Mouse (Mus musculus) olfactory bulb, adult 2 months (tissue): ENCODE measurements around the gene Hectd1. TPM values are rescaled to one million over a fixed set of nuclear protein-coding genes. Genes with fewer than 3 reads are reported as not detected.

Experiments used
- H3K27ac ChIP-seq: fragments of 200-500 bp; 2 replicates; pipeline ENCODE4 v1.5.1; 2012; ENCODE audit warnings: low read depth, low read length; ENCODE audit not compliant: insufficient read depth
- H3K4me1 ChIP-seq: fragments of 200-500 bp; 2 replicates; pipeline ENCODE4 v1.6.1; 2012; ENCODE audit warnings: low read length; ENCODE audit not compliant: control insufficient read depth, insufficient read depth
- H3K4me3 ChIP-seq: fragments of 200-500 bp; 2 replicates; pipeline ENCODE4 v1.5.1; 2012; ENCODE audit warnings: mild to moderate bottlenecking, low read depth, low read length, moderate library complexity; ENCODE audit not compliant: insufficient read depth
- CTCF ChIP-seq: fragments of 200-500 bp; IDR thresholded peaks from 2 replicates; pipeline ENCODE4 v1.5.1; 2012; ENCODE audit warnings: low read depth, mild to moderate bottlenecking, low read length, moderate library complexity; ENCODE audit not compliant: insufficient read depth
- POLR2A ChIP-seq: fragments of 200-500 bp; IDR thresholded peaks from 2 replicates; pipeline ENCODE4 v1.6.1; 2012; ENCODE audit warnings: mild to moderate bottlenecking, low read depth, low read length, moderate library complexity; ENCODE audit not compliant: insufficient read depth
- WGBS: fragments of 180-500 bp; shearing (Covaris S2); methylation state at CpG from one replicate; pipeline ENCODE4 v1.1.7; 2018; 5-methylcytosine and 5-hydroxymethylcytosine counted together
- polyA plus RNA-seq: library from polyadenylated mRNA; stranded (reverse); fragments of >200 nt; gene quantifications from 2 replicates; pipeline ENCODE4 v1.2.4, GENCODE M21; 2012; ENCODE audit warnings: low replicate concordance; ENCODE audit not compliant: missing spikeins, insufficient read depth, insufficient read length

The Hectd1 gene
- polyA plus RNA-seq, 1 experiment, result not detected

DNA sequence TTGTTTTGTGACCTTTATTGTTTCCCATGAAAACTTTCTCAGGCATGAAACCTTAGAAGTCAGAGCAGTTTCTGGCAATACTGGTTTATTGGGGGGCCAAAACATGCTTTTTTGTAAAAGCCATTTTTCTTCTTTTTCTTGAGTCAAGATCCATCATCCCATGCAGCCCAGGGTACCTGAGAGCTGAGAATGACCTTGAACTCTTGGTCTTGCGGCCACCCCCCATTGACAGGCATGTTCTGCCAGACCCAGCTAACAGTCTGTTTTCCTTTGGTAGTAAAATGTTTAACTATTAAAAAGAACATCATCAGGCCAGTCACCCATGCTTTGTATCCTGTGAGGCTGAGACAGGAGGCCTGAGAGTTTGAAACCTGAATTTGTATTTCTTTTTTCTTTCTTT, 15.9 kb upstream of the Hectd1 start:
- TF ChIP-seq POLR2A (no peak), CTCF (no peak)
- 41% methylated on average over 1 of the region's 1 CpGs for WGBS
- Histone ChIP-seq H3K4me3 (no peak overlapping the region), H3K27ac (no peak overlapping the region), H3K4me1 (no peaks in the 10 kb centered on the region)

DNA sequence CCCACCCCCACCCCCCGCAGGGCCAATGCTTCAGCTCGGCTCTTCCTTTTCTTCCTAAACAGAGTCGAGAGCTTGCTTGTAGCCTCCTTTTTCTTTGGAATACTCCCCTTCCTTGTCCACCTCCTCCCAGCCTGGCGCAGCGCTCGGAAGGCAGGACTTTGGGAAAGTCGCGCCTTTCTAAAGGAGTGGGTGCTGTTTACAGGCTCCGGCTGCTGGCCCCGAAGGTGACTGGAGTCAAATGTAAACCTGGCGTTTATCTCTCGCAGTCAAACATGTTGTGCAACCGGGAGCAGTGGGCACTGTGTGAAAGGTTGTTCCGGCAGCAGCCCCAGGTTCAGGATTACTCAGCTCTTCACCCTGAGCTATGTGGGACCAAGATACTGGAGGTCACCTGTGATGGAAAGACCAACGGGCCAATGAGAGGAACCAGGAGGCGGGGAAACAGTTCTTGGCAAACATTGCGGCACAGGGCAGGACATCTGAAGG, 15.5 kb upstream of the Hectd1 start:
- WGBS, result under 1% methylated on average over 17 of the region's 17 CpGs
- no peaks in the 10 kb centered on the region for H3K4me1 ChIP-seq

DNA sequence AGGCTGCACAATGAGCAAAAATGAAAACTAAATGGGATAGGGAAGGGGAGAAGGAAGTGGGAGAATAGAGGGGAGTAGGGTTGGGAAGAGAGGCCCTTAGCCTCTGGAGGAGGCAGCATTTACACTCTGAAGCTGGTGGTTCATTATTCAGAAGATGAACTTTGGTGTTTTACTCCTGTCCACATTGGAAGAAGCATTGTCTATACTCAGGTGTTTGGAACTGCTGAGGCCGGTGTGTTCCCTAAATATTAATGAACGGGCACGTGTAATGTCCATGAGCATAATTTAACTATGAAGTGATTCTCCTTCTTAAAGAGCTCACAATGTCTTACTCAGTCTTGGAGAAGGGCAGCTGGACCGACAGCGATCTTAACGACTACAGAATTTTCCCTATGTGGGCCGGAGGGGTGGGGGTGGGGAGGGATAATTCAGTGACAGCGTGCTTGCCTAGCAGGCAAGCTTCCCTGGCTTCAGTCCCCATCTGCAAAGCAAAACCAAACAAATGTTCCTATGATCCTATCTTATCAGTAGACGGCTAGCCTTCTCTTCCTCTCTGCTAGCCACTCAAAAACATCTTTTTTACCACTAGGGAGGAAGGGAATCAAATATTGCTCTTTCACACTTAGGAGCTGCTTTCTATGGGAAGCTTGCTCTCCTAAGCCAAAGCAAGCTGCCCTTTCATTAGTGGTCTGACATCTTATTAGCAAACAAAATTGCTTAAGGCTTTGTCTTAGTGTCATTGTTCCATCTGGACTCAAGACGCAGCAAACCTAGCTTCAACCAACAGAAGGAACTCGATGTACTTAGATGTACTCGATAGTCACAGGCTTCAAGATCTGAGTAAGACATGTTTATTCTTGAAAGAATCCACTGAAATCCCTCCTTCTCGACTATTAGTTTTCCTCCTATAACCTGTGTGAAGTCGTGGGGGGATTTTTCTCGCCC, 14.5 kb upstream of the Hectd1 start:
- H3K27ac ChIP-seq, result peak overlapping the region; percentile 87
- no peaks in the 10 kb centered on the region for H3K4me1 ChIP-seq
- WGBS, result 31% methylated on average over 15 of the region's 15 CpGs
- TF ChIP-seq POLR2A (no peak), CTCF (no peak)
- no peak overlapping the region for H3K4me3 ChIP-seq

More for the DNA sequence above, 15.5 kb upstream of the Hectd1 start:
- H3K27ac ChIP-seq, result peak overlapping the region; percentile 87
- peak overlapping the region; percentile 80 for H3K4me3 ChIP-seq
- no peak for TF ChIP-seq CTCF
- 0 out of 2 replicates have a peak, but pooled peaks have one; percentile 31 for TF ChIP-seq POLR2A

DNA sequence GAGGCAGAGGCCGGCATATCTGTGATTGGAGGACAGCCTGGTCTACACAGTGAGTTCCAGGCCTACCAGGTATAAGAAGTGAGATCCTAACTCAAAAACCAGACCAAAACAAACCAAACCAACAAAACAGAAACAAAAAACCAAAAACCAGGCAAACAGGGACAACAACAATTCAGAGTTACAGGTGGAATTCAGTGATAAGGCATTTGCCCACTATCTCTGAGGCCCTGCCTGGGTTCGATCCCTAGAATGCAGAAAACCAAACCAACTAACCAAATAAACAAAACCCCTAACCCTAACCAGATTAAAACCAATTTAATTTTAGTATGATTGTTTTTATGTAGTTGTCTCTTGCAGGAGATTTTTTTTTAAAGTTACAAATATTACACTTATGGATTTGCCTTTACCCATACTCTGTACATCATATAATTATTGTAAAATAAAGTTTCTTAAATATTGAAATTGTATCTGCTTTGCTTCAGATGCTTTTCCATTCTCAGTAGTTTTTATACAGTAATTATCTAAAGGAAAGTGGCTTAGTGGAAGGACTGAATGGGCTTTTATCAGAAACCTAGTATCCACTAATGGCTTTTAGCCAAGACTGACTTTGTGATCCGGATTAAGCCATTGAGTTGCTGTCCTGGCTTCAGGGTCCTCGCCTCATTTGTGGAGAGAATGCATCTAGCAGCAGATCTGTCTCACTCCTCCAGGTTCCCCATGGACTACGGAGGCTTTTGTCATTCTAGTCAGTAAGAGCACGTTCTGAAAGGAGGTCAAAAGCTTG, 12.9 kb upstream of the Hectd1 start:
- Histone ChIP-seq H3K4me3 (no peak overlapping the region), H3K27ac (no peak overlapping the region), H3K4me1 (no peaks in the 10 kb centered on the region)
- WGBS, result 78% methylated on average over 6 of the region's 6 CpGs
- no peak for TF ChIP-seq POLR2A
- TF ChIP-seq CTCF, result no peak

DNA sequence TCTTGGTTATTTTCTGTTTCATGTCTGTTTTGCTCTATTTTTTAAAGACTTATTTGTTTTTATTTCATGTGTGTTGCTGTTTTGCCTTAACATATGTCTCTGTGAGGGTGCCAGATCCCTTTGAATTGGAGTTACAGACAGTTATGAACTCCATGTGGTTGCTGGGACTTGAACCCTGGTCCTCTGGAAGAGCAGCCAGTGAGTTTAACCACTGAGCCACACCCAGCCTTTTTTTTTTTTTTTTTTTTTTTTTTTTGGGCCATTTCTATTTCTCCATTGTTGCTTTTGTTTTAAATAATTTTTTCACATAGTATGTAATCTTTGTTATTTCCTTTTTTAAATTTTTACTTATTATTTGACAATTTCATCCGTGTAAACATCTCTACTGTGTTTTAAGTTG, 10.5 kb upstream of the Hectd1 start:
- Histone ChIP-seq H3K4me1 (no peaks in the 10 kb centered on the region), H3K27ac (no peak overlapping the region), H3K4me3 (no peak overlapping the region)
- TF ChIP-seq CTCF, result no peak
- TF ChIP-seq POLR2A, result no peak
- WGBS, result 95% methylated on average over 1 of the region's 1 CpGs

DNA sequence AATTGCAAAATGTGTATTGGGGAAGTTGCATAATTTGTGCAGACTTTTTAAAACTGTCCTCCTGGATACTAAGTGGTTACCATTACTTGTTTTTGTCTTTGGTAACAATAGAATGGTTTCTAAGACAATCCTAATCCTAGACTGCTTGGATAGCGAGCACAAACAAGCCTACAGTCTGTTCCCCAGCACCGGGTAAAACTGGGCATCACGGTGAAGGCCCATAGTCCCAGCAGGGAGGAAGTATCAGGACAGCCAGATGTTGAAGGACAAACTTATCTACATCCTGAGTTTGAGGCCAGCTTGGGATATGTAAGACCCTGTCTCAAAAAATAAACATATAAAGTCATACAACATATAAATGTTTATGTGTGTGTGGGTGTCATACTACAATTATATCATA, 5.9 kb upstream of the Hectd1 start:
- H3K4me1 ChIP-seq, result no peaks in the 10 kb centered on the region
- H3K27ac ChIP-seq, result no peak overlapping the region
- WGBS, result 44% methylated on average over 3 of the region's 3 CpGs
- no peak for TF ChIP-seq POLR2A
- TF ChIP-seq CTCF, result no peak
- no peak overlapping the region for H3K4me3 ChIP-seq

DNA sequence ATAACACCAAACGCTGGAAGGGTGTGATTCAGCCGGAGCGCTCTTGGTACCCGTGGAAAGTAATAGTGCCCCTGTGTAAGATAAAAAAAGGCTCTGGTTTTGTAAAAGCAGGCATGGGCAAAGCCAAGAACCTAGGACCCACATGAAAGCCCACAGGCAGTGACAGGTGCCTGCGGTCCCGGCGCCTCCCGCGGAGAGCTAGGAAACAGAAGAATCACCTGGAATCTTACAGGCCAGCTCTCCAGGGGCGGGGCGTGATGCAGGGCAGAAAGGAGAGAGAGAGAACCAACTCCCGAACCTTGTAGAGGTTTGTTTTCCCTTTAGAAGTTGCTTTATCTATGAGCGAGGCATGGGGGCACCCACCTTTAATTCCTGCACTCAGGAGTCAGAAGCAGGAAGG, 2.6 kb upstream of the Hectd1 start:
- WGBS, result 84% methylated on average over 13 of the region's 13 CpGs
- TF ChIP-seq POLR2A (no peak), CTCF (no peak)
- Histone ChIP-seq H3K27ac (no peak overlapping the region), H3K4me1 (0 out of 2 replicates have a peak, but pooled peaks cover 2% of the 10 kb centered on the region), H3K4me3 (no peak overlapping the region)

DNA sequence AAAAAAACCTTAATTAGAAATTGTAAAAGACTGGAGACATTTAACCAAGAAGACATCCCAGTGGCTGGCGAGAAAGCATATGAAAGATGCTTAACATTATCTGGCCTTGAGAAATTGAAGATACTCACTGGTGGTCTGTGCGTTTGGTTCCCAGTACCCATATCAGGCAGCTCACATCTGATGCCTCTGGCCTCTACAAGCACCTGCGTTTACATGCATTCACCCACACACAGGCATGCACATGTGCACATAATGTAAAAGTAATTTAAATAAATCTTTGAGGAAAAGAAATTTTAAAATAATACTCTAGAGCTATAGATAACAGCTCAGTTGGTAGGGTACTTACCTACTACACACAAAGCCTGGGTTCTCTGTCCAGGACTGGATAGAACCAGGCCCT, 2.0 kb upstream of the Hectd1 start:
- H3K27ac ChIP-seq, result no peak overlapping the region
- no peak for TF ChIP-seq POLR2A
- 0 out of 2 replicates have a peak, but pooled peaks cover 2% of the 10 kb centered on the region for H3K4me1 ChIP-seq
- no peak overlapping the region for H3K4me3 ChIP-seq
- WGBS, result over 99% methylated on average over 3 of the region's 3 CpGs

DNA sequence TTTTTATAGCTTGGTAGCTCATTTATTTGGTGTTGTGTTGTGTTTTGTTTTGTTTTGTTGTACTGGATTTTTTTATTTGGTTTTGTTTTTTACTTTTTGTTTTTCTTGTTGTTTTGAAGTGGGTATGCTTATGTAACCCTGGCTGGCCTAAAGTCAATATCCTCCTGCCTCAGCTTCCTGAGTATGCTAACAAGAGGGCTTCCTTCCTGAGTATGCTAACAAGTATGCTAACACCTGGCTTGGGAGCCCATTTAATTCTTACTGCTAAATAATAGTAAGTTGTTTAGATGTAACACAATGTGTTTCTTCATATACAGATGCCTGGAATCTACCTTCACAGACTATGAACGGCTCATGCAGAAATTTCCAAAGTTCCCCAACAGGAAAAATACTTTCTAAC, 1.3 kb upstream of the Hectd1 start:
- H3K4me1 ChIP-seq, result 0 out of 2 replicates have a peak, but pooled peaks cover 2% of the 10 kb centered on the region
- TF ChIP-seq CTCF (no peak), POLR2A (no peak)
- WGBS, result 80% methylated on average over 1 of the region's 1 CpGs
- no peak overlapping the region for H3K27ac ChIP-seq
- H3K4me3 ChIP-seq, result no peak overlapping the region
